In genomic region chr10:95465485-95465896, GRCm38 (mm10) we compare ENCODE assay signal across 17 mouse cellular contexts. TPM values are rescaled to one million over a fixed set of nuclear protein-coding genes. Genes with fewer than 3 reads are reported as not detected.
DNase-seq lines count a peak whose midpoint lies in the region; ATAC-seq and TF ChIP-seq lines count a peak whose summit lies in the region.
"Had no signal": no experiment of that assay in that cellular context is flagged by ENCODE, and none has a peak within 500 bp of the region (broad histone marks: within the 10 kb centered on the region; RNA-seq: fewer than 3 reads in every experiment).

No protein-coding gene starts in this region.

- DNase-seq in limb, embryonic 14.5 days (ENCODE audit: low spot score), result no peak
- no peak for DNase-seq in limb, embryonic 10.5 days (ENCODE audit: low spot score)
- peak; percentile 61 for DNase-seq in R1 (ENCODE audit: low read depth, low spot score)
- peak; percentile 42 for DNase-seq in large intestine, adult 2 months (ENCODE audit: low read depth, low spot score)
- peak; percentile 21 for DNase-seq in skeletal muscle tissue, adult 2 months (ENCODE audit: low read depth, low spot score)
- DNase-seq in forebrain, embryonic 11.5 days (ENCODE audit: low spot score), result no peak
- DNase-seq in frontal cortex, adult 2 months (ENCODE audit: extremely low spot score in 1 of 2, low spot score in 1 of 2), result no peak
- no peak for DNase-seq in c-Kit-positive CD71-positive TER-119-positive erythroid progenitor cells, embryonic 14.5 days (ENCODE audit: low spot score)
- DNase-seq: heart, adult 2 months; heart, postnatal 14 days; kidney, adult 8-10 months; thymus, postnatal 36 days had no signal

- no peak overlapping the region for H3K4me2 ChIP-seq in limb, embryonic 14.5 days (replicated peaks; ENCODE audit: low read depth, low read length, severe bottlenecking)
- no peak overlapping the region for H3K4me2 ChIP-seq in forebrain, embryonic 11.5 days (ENCODE audit: low read depth, low read length, severe bottlenecking)
- H3K4me2 ChIP-seq: hindbrain, embryonic 15.5 days; limb, embryonic 12.5 days; liver, embryonic 15.5 days had no signal

- no peak overlapping the region for H3K9ac ChIP-seq in limb, embryonic 14.5 days (ENCODE audit: low read depth, low read length, severe bottlenecking)
- no peak overlapping the region for H3K9ac ChIP-seq in forebrain, embryonic 11.5 days (ENCODE audit: low read length)
- H3K9ac ChIP-seq: hindbrain, embryonic 15.5 days; limb, embryonic 12.5 days; liver, embryonic 15.5 days had no signal

- H3K4me1 ChIP-seq in limb, embryonic 14.5 days (ENCODE audit: control insufficient read depth, insufficient read depth, low read length), result no peaks in the 10 kb centered on the region
- H3K4me1 ChIP-seq in limb, embryonic 10.5 days, result peaks cover 5% of the 10 kb centered on the region; the same call in 1 of the 2 replicates
- H3K4me1 ChIP-seq in forebrain, embryonic 11.5 days (replicated peaks; ENCODE audit: control insufficient read depth, insufficient read depth, low read length), result no peaks in the 10 kb centered on the region
- H3K4me1 ChIP-seq: hindbrain, embryonic 15.5 days; limb, embryonic 12.5 days; liver, embryonic 15.5 days; megakaryocyte, embryonic 14.5 days had no signal

- no peaks in the 10 kb centered on the region for H3K9me3 ChIP-seq in limb, embryonic 14.5 days (ENCODE audit: control insufficient read depth, low read length)
- no peaks in the 10 kb centered on the region for H3K9me3 ChIP-seq in limb, embryonic 10.5 days (replicated peaks)
- no peaks in the 10 kb centered on the region for H3K9me3 ChIP-seq in forebrain, embryonic 11.5 days (ENCODE audit: control insufficient read depth, low read length)
- H3K9me3 ChIP-seq: hindbrain, embryonic 15.5 days; limb, embryonic 12.5 days; liver, embryonic 15.5 days; megakaryocyte, embryonic 14.5 days had no signal

- no peak overlapping the region for H3K27ac ChIP-seq in limb, embryonic 14.5 days (replicated peaks; ENCODE audit: low read depth, low read length)
- no peak overlapping the region for H3K27ac ChIP-seq in limb, embryonic 10.5 days
- H3K27ac ChIP-seq in forebrain, embryonic 11.5 days (ENCODE audit: low read depth, low read length), result no peak overlapping the region
- H3K27ac ChIP-seq: heart, adult 2 months; hindbrain, embryonic 15.5 days; limb, embryonic 12.5 days; liver, embryonic 15.5 days had no signal

- no peaks in the 10 kb centered on the region for H3K27me3 ChIP-seq in limb, embryonic 14.5 days (ENCODE audit: control insufficient read depth, insufficient read depth, low read length)
- no peaks in the 10 kb centered on the region for H3K27me3 ChIP-seq in limb, embryonic 10.5 days (ENCODE audit: low read depth, poor library complexity, severe bottlenecking)
- H3K27me3 ChIP-seq in forebrain, embryonic 11.5 days (ENCODE audit: control insufficient read depth, insufficient read depth, low read length), result no peaks in the 10 kb centered on the region
- H3K27me3 ChIP-seq: hindbrain, embryonic 15.5 days; limb, embryonic 12.5 days; liver, embryonic 15.5 days had no signal

- TF ChIP-seq POLR2A in limb, embryonic 14.5 days (IDR thresholded peaks at IDR 0.05; ENCODE audit: borderline replicate concordance, extremely low read depth, insufficient read depth, insufficient read length), result no peak

- no peak overlapping the region for H3K4me3 ChIP-seq in limb, embryonic 14.5 days (replicated peaks; ENCODE audit: low read length)
- H3K4me3 ChIP-seq in limb, embryonic 10.5 days, result no peak overlapping the region
- H3K4me3 ChIP-seq in forebrain, embryonic 11.5 days (ENCODE audit: low read depth, low read length), result no peak overlapping the region
- H3K4me3 ChIP-seq: heart, adult 2 months; hindbrain, embryonic 15.5 days; limb, embryonic 12.5 days; liver, embryonic 15.5 days; megakaryocyte, embryonic 14.5 days had no signal

- 43% methylated on average over 4 of the region's 4 CpGs for WGBS in limb, embryonic 14.5 days
- WGBS in limb, embryonic 10.5 days, result 50% methylated on average over 4 of the region's 4 CpGs
- 12% methylated on average over 4 of the region's 4 CpGs for WGBS in large intestine, adult 2 months
- WGBS in forebrain, embryonic 11.5 days, result 69% methylated on average over 4 of the region's 4 CpGs

- H3K36me3 ChIP-seq in limb, embryonic 14.5 days (ENCODE audit: control insufficient read depth, insufficient read depth, low read length), result no peaks in the 10 kb centered on the region
- H3K36me3 ChIP-seq in limb, embryonic 10.5 days, result no peaks in the 10 kb centered on the region
- no peaks in the 10 kb centered on the region for H3K36me3 ChIP-seq in forebrain, embryonic 11.5 days (ENCODE audit: control insufficient read depth, insufficient read depth, low read length)
- H3K36me3 ChIP-seq: hindbrain, embryonic 15.5 days; limb, embryonic 12.5 days; liver, embryonic 15.5 days had no signal

- peak; percentile 12; the same call in 1 of the 2 replicates for ATAC-seq in limb, embryonic 14.5 days (ENCODE audit: low FRiP score, low read depth)
- no peak for ATAC-seq in forebrain, embryonic 11.5 days (replicated peaks; ENCODE audit: low FRiP score)
- ATAC-seq: forebrain, embryonic 14.5 days had no signal

RNA-seq across cellular contexts. Expression of gene Mrpl42, which starts 36.2 kb away (rescaled TPM):
- polyA plus RNA-seq in limb, embryonic 14.5 days (2012; rRNA removed), result 171 and 184 TPM in 2 replicates
- polyA plus RNA-seq in limb, embryonic 14.5 days (2014; fragmentation: Nextera tagmentation; extraction: Ambion mirVana), result 303 and 314 TPM in 2 replicates
- polyA plus RNA-seq in limb, embryonic 10.5 days (2016; fragmentation: Nextera tagmentation; extraction: Ambion mirVana), result 356 and 383 TPM in 2 replicates
- 142 and 148 TPM in 2 replicates for polyA plus RNA-seq in large intestine, adult 2 months (2012; rRNA removed)
- polyA plus RNA-seq in forebrain, embryonic 11.5 days (2014; fragmentation: Nextera tagmentation; extraction: Ambion mirVana), result 330 and 345 TPM in 2 replicates
- 141 and 147 TPM in 2 replicates for polyA plus RNA-seq in frontal cortex, adult 2 months (2012; rRNA removed)

RNA-seq across cellular contexts. Expression of gene Socs2, which starts 48.5 kb away (rescaled TPM):
- polyA plus RNA-seq in limb, embryonic 14.5 days (2012; rRNA removed), result 23.2 and 32.8 TPM in 2 replicates
- 54.0 and 54.7 TPM in 2 replicates for polyA plus RNA-seq in limb, embryonic 14.5 days (2014; fragmentation: Nextera tagmentation; extraction: Ambion mirVana)
- polyA plus RNA-seq in limb, embryonic 10.5 days (2016; fragmentation: Nextera tagmentation; extraction: Ambion mirVana), result 34.5 and 40.8 TPM in 2 replicates
- polyA plus RNA-seq in large intestine, adult 2 months (2012; rRNA removed), result 36.0 and 50.3 TPM in 2 replicates
- 52.5 and 57.2 TPM in 2 replicates for polyA plus RNA-seq in forebrain, embryonic 11.5 days (2014; fragmentation: Nextera tagmentation; extraction: Ambion mirVana)
- polyA plus RNA-seq in frontal cortex, adult 2 months (2012; rRNA removed), result 21.2 and 25.0 TPM in 2 replicates

RNA-seq across cellular contexts. Expression of gene Ube2n, which starts 49.5 kb away (rescaled TPM):
- 188 and 225 TPM in 2 replicates for polyA plus RNA-seq in limb, embryonic 14.5 days (2012; rRNA removed)
- polyA plus RNA-seq in limb, embryonic 14.5 days (2014; fragmentation: Nextera tagmentation; extraction: Ambion mirVana), result 276 and 290 TPM in 2 replicates
- polyA plus RNA-seq in limb, embryonic 10.5 days (2016; fragmentation: Nextera tagmentation; extraction: Ambion mirVana), result 432 and 466 TPM in 2 replicates
- polyA plus RNA-seq in large intestine, adult 2 months (2012; rRNA removed), result 63.4 and 72.6 TPM in 2 replicates
- 499 and 501 TPM in 2 replicates for polyA plus RNA-seq in forebrain, embryonic 11.5 days (2014; fragmentation: Nextera tagmentation; extraction: Ambion mirVana)
- 165 and 182 TPM in 2 replicates for polyA plus RNA-seq in frontal cortex, adult 2 months (2012; rRNA removed)

Comparison
In these comparisons a context has a peak if more than half of its experiments do, and no peak if none do; other contexts are left out.
1. DNase-seq: peak in R1 (single experiment), large intestine, adult 2 months (single experiment) and skeletal muscle tissue, adult 2 months (single experiment); none in limb, embryonic 14.5 days (single experiment), limb, embryonic 10.5 days (single experiment), forebrain, embryonic 11.5 days (single experiment), frontal cortex, adult 2 months (0 of 2) and c-Kit-positive CD71-positive TER-119-positive erythroid progenitor cells, embryonic 14.5 days (single experiment).